Mouse (Mus musculus) retina, embryonic 14.5 days (tissue): ENCODE results near the gene Olfr356.

Experiments
- DNase-seq: peaks from one replicate; pipeline ENCODE4 v3.0.0-alpha.2; 2015; ENCODE audit warnings: low spot score

Olfr356 gene

DNA sequence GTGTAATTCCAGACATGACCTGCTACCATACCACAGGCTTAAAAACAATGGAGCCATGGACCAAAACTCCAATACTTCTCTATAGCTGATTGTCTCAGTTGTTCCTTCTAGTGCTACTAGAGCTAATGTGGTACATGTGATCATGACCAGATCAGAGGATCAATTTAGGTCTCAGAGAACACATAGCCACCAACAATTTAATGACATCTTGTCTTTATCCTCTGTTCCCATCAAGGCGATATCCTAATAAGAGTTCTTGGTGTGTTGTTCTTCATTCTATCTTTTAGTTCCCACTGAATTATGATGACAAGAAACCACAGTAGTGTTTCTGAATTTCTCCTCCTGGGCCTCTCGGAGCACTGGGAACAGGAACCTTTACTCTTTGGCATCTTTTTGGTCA is at the start of gene Olfr356:
Olfr356 (plus strand) TSS at position 301 of the 400 bp plus-strand sequence.
- no peak for DNase-seq

DNA sequence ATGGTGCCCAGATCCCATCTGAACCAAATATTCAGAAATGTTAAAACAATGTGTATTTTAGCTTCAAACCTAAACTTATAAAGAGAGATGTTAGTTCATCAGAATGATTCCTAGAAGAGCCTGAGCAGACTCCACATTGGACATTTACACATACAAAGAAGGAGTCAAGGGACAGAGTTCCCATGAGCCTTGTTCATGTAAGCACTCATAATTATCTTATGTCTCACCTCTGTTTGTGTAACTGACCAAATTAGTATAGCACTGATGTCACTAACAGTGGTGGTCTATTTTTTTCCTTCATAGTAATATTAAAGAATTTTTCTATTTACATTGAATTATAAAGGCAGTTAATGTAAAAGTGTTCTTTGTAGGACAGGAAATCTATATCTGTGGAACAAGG is 44.1 kb upstream of the Olfr356 start, which contains the start of gene Olfr353:
Olfr353 (minus strand) TSS at position 101 of the 400 bp plus-strand sequence.
- no peak for DNase-seq

- DNase-seq, result no peak
These were observed 39.8 kb upstream of the Olfr356 start for GRCm38 (mm10) chr2:36897114-36897513.

- no peak for DNase-seq
These were observed 31.5 kb upstream of the Olfr356 start, which contains the start of gene Olfr354 for GRCm38 (mm10) chr2:36905380-36905779. Olfr354 (plus strand) TSS chr2:36905680.

DNA sequence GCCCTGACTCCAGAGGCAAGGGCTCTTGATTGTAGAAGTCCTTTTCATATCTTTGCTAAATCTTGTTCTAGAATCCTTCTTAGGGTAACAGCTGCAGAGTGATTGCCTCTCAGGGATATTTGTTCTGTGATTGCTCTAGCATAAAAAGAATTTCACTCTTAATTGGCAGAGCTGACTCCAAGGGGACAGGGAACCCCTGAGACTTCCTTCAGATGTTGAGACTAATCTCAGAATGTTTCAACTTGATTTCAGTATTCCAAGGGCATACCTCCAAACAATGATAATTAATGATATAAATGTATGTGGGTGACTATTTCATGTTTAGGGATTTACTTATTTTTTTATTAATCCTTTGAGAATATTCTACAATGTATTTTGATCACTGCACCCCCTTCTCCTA is 8.1 kb upstream of the Olfr356 start, which contains the start of gene Olfr355:
Olfr355 (minus strand) TSS at position 101 of the 400 bp plus-strand sequence.
- no peak for DNase-seq
